Mouse (Mus musculus) bone marrow, adult 2 months (tissue): ENCODE results near the gene Lcn9.

ENCODE experiments used
- CTCF ChIP-seq: fragments of 200-500 bp; IDR thresholded peaks from 2 replicates; pipeline ENCODE4 v1.5.1; 2011; ENCODE audit warnings: low read length, control low read depth; ENCODE audit not compliant: control insufficient read depth, insufficient read depth
- POLR2A ChIP-seq: fragments of 200-500 bp; IDR thresholded peaks from 2 replicates; pipeline ENCODE4 v1.6.1; 2011; ENCODE audit warnings: low read depth, mild to moderate bottlenecking, control low read depth, low read length, borderline replicate concordance; ENCODE audit not compliant: control insufficient read depth

- TF ChIP-seq CTCF (no peak), POLR2A (no peak)
Measured at GRCm38 (mm10) chr2:25824751-25825150, 1.8 kb downstream of the Lcn9 start.
